Mouse (Mus musculus): ENCODE results near the gene Hivep3. TPM values are rescaled to one million over a fixed set of nuclear protein-coding genes. Genes with fewer than 3 reads are reported as not detected.

The Hivep3 gene
- total and polyA plus RNA-seq, 3 experiments: not detected

GRCm38 (mm10) chr4:119997351-119997750 is 263.8 kb downstream of the Hivep3 start:
- TF ChIP-seq ETS1 (IDR thresholded peaks at IDR 0.05; ENCODE audit: low read depth, low read length): no peak
- TF ChIP-seq ZKSCAN1 (IDR thresholded peaks at IDR 0.05; ENCODE audit: low read depth, low read length): no peak
- no peak for TF ChIP-seq POLR2A (IDR thresholded peaks at IDR 0.05; ENCODE audit: control insufficient read depth in 1 of 2, insufficient read depth in 1 of 2, low read depth in 1 of 2, low read length in 2 of 2, poor library complexity in 1 of 2)
- no peak for TF ChIP-seq BHLHE40 (IDR thresholded peaks at IDR 0.05; ENCODE audit: borderline replicate concordance, low read depth, low read length)
- TF ChIP-seq E2F4 (IDR thresholded peaks at IDR 0.05; ENCODE audit: borderline replicate concordance, low read depth, low read length): no peak
- TF ChIP-seq MYC (IDR thresholded peaks at IDR 0.05; ENCODE audit: low read depth, low read length): no peak
- TF ChIP-seq GATA1 (IDR thresholded peaks at IDR 0.05; ENCODE audit: low read depth, low read length): no peak
- no peak for TF ChIP-seq SIN3A (IDR thresholded peaks at IDR 0.05; ENCODE audit: low read length)
- TF ChIP-seq ZMIZ1 (IDR thresholded peaks at IDR 0.05; ENCODE audit: low read depth, low read length): no peak
- no peak for TF ChIP-seq TBP (IDR thresholded peaks at IDR 0.05; ENCODE audit: low read depth, low read length)
- TF ChIP-seq HCFC1 (IDR thresholded peaks at IDR 0.05; ENCODE audit: low read depth, low read length): no peak
- TF ChIP-seq SMC3 (IDR thresholded peaks at IDR 0.05; ENCODE audit: low read depth, low read length): no peak
- TF ChIP-seq MAZ (IDR thresholded peaks at IDR 0.05; ENCODE audit: low read depth, low read length): no peak
- no peak for TF ChIP-seq UBTF (IDR thresholded peaks at IDR 0.05; ENCODE audit: borderline replicate concordance, insufficient read depth, low read depth, low read length)
- no peaks in the 10 kb centered on the region for H3K27me3 ChIP-seq (ENCODE audit: control insufficient read depth in 1 of 2, insufficient read depth in 2 of 2, low read length in 2 of 2)
- no peak overlapping the region for H3K27ac ChIP-seq (ENCODE audit: control insufficient read depth, low read depth, low read length)
- no peaks in the 10 kb centered on the region for H3K9me3 ChIP-seq (replicated peaks; ENCODE audit: insufficient read depth, low read length)
- DNase-seq (ENCODE audit: low read depth, low spot score): no peak
- H3K79me2 ChIP-seq (ENCODE audit: control insufficient read depth, insufficient read depth, low read length, poor library complexity): no peaks in the 10 kb centered on the region
- H3K4me1 ChIP-seq (ENCODE audit: control insufficient read depth in 1 of 2, insufficient read depth in 2 of 2, low read length in 2 of 2): no peaks in the 10 kb centered on the region
- H3K36me3 ChIP-seq (ENCODE audit: control insufficient read depth in 1 of 2, insufficient read depth in 2 of 2, low read length in 2 of 2): no peaks in the 10 kb centered on the region
- H3K9ac ChIP-seq (ENCODE audit: control insufficient read depth, low read depth, low read length, poor library complexity, severe bottlenecking): no peak overlapping the region
- no peak overlapping the region for H3K4me3 ChIP-seq (ENCODE audit: control insufficient read depth in 1 of 2, insufficient read depth in 1 of 2, low read depth in 2 of 2, low read length in 2 of 2)

GRCm38 (mm10) chr4:119998911-119999310 is 265.3 kb downstream of the Hivep3 start:
- H3K4me3 ChIP-seq (ENCODE audit: control insufficient read depth in 1 of 2, insufficient read depth in 1 of 2, low read depth in 2 of 2, low read length in 2 of 2): no peak overlapping the region
- no peaks in the 10 kb centered on the region for H3K27me3 ChIP-seq (ENCODE audit: control insufficient read depth in 1 of 2, insufficient read depth in 2 of 2, low read length in 2 of 2)
- no peaks in the 10 kb centered on the region for H3K79me2 ChIP-seq (ENCODE audit: control insufficient read depth, insufficient read depth, low read length, poor library complexity)
- no peaks in the 10 kb centered on the region for H3K9me3 ChIP-seq (replicated peaks; ENCODE audit: insufficient read depth, low read length)
- H3K36me3 ChIP-seq (ENCODE audit: control insufficient read depth in 1 of 2, insufficient read depth in 2 of 2, low read length in 2 of 2): no peaks in the 10 kb centered on the region
- H3K27ac ChIP-seq (ENCODE audit: control insufficient read depth, low read depth, low read length): no peak overlapping the region
- no peaks in the 10 kb centered on the region for H3K4me1 ChIP-seq (ENCODE audit: control insufficient read depth in 1 of 2, insufficient read depth in 2 of 2, low read length in 2 of 2)
- TF ChIP-seq MAX (IDR thresholded peaks at IDR 0.05; ENCODE audit: low read length) (no peak), TBP (IDR thresholded peaks at IDR 0.05; ENCODE audit: low read depth, low read length) (no peak), MYC (IDR thresholded peaks at IDR 0.05; ENCODE audit: low read depth, low read length) (no peak), KAT2A (conservative IDR thresholded peaks at IDR 0.05; ENCODE audit: low read depth, low read length) (no peak), CTCF (IDR thresholded peaks at IDR 0.05 in 2 of 3, conservative IDR thresholded peaks at IDR 0.05 in 1 of 3; ENCODE audit: control insufficient read depth in 1 of 3, insufficient read depth in 1 of 3, low read depth in 2 of 3, low read length in 3 of 3, poor library complexity in 1 of 3, severe bottlenecking in 1 of 3) (no peak), SIN3A (IDR thresholded peaks at IDR 0.05; ENCODE audit: low read length) (no peak), UBTF (IDR thresholded peaks at IDR 0.05; ENCODE audit: borderline replicate concordance, insufficient read depth, low read depth, low read length) (no peak), CHD2 (IDR thresholded peaks at IDR 0.05; ENCODE audit: low read length) (no peak), JUND (IDR thresholded peaks at IDR 0.05; ENCODE audit: low read depth, low read length) (no peak), ZNF384 (IDR thresholded peaks at IDR 0.05; ENCODE audit: low read depth, low read length) (no peak), RCOR1 (IDR thresholded peaks at IDR 0.05; ENCODE audit: low read depth, low read length) (no peak), TCF12 (IDR thresholded peaks at IDR 0.05; ENCODE audit: low read depth, low read length) (no peak), NRF1 (IDR thresholded peaks at IDR 0.05; ENCODE audit: insufficient read depth, low read depth, low read length, poor library complexity, severe bottlenecking) (no peak), MAFK (IDR thresholded peaks at IDR 0.05; ENCODE audit: borderline replicate concordance, low read depth, low read length) (no peak), E2F4 (IDR thresholded peaks at IDR 0.05; ENCODE audit: borderline replicate concordance, low read depth, low read length) (no peak), HCFC1 (IDR thresholded peaks at IDR 0.05; ENCODE audit: low read depth, low read length) (no peak), MYB (IDR thresholded peaks at IDR 0.05; ENCODE audit: low read depth, low read length) (no peak), MAZ (IDR thresholded peaks at IDR 0.05; ENCODE audit: low read depth, low read length) (no peak), ZKSCAN1 (IDR thresholded peaks at IDR 0.05; ENCODE audit: low read depth, low read length) (no peak), CHD1 (IDR thresholded peaks at IDR 0.05; ENCODE audit: low read depth, low read length) (no peak)
- H3K9ac ChIP-seq (ENCODE audit: control insufficient read depth, low read depth, low read length, poor library complexity, severe bottlenecking): no peak overlapping the region
- no peak for DNase-seq (ENCODE audit: low read depth, low spot score)

Measured in MEL (cell line).